Mouse (Mus musculus): ENCODE measurements around the gene Agrn.

Gene Agrn

GRCm38 (mm10) chr4:156197131-156197828, at the start of gene Agrn:
Agrn (minus strand) TSS chr4:156197488.
- DNase-seq, result peak; percentile 76 to 91

- no peak for DNase-seq
These were observed 39.6 kb upstream of the Agrn start for GRCm38 (mm10) chr4:156236651-156237447.

- DNase-seq, result peak; percentile 93 to 96
These were observed 38.7 kb upstream of the Agrn start, which contains the start of gene Noc2l for GRCm38 (mm10) chr4:156235808-156236533. Noc2l (plus strand) TSS chr4:156236010.

GRCm38 (mm10) chr4:156235360-156235770, 38.1 kb upstream of the Agrn start:
- DNase-seq, result no peak

- DNase-seq, result peak; percentile 81 to 92
These were observed 37.5 kb upstream of the Agrn start, which contains the start of gene Plekhn1 for GRCm38 (mm10) chr4:156234701-156235213. Plekhn1 (minus strand) TSS chr4:156234857.

GRCm38 (mm10) chr4:156234021-156234501, 36.8 kb upstream of the Agrn start:
- no peak for DNase-seq

- peak; percentile 26 to 48 for DNase-seq
These were observed 31.2 kb upstream of the Agrn start for GRCm38 (mm10) chr4:156228393-156229024.

GRCm38 (mm10) chr4:156227752-156228392, 30.6 kb upstream of the Agrn start:
- DNase-seq, result peak; percentile 26 to 57

GRCm38 (mm10) chr4:156224276-156224675, 27.0 kb upstream of the Agrn start:
- DNase-seq, result peak in 1 of 2 experiments; percentile 26

- no peak for DNase-seq
These were observed 22.6 kb upstream of the Agrn start for GRCm38 (mm10) chr4:156219936-156220335.

- peak in 1 of 2 experiments; percentile 66 for DNase-seq
These were observed 20.6 kb upstream of the Agrn start for GRCm38 (mm10) chr4:156217838-156218237.

GRCm38 (mm10) chr4:156217022-156217669, 19.9 kb upstream of the Agrn start:
- no peak for DNase-seq

GRCm38 (mm10) chr4:156216196-156216595, 18.9 kb upstream of the Agrn start:
- no peak for DNase-seq

GRCm38 (mm10) chr4:156215649-156216048, 18.4 kb upstream of the Agrn start, which contains the start of gene Perm1:
Perm1 (plus strand) TSS chr4:156215868.
- DNase-seq, result peak; percentile 67 to 81

- DNase-seq, result peak in 1 of 2 experiments; percentile 29
These were observed 15.8 kb upstream of the Agrn start for GRCm38 (mm10) chr4:156213134-156213533.

- no peak for DNase-seq
These were observed 12.8 kb upstream of the Agrn start for GRCm38 (mm10) chr4:156209963-156210635.

GRCm38 (mm10) chr4:156208872-156209271, 11.6 kb upstream of the Agrn start:
- DNase-seq, result no peak

GRCm38 (mm10) chr4:156203413-156204131, 6.3 kb upstream of the Agrn start:
- DNase-seq, result peak; percentile 48 to 66

GRCm38 (mm10) chr4:156203001-156203412, 5.7 kb upstream of the Agrn start, which contains the start of gene AW011738:
AW011738 (plus strand) TSS chr4:156203304.
- DNase-seq, result peak; percentile 82 to 90
